Mouse (Mus musculus) hindbrain, postnatal 0 days (tissue): Measurements from ENCODE around the gene Gemin2. TPM values are rescaled to one million over a fixed set of nuclear protein-coding genes. Genes with fewer than 3 reads are reported as not detected.

ENCODE experiments used
- ATAC-seq: fragments of 200-750 bp; cut with Nextera tagmentation; 2 replicates; pipeline ENCODE4 v1.8.0; 2017; ENCODE audit warnings: mild to moderate bottlenecking, moderate TSS enrichment, moderate library complexity
- DNase-seq: peaks from one replicate; pipeline ENCODE4 v3.0.0-alpha.2; 2015; ENCODE audit warnings: low spot score
- H3K27ac ChIP-seq: fragments of 300-500 bp; sonication (generic); 2 replicates; pipeline ENCODE4 v1.5.1; 2014; ENCODE audit warnings: mild to moderate bottlenecking
- H3K27me3 ChIP-seq: fragments of 300-500 bp; sonication (generic); 2 replicates; pipeline ENCODE4 v1.6.1; 2014; ENCODE audit warnings: low read length, mixed read lengths; ENCODE audit not compliant: insufficient read depth
- H3K36me3 ChIP-seq: fragments of 300-500 bp; sonication (generic); 2 replicates; pipeline ENCODE4 v1.6.1; 2014; ENCODE audit warnings: low read length, mixed read lengths; ENCODE audit not compliant: insufficient read depth
- H3K4me1 ChIP-seq: fragments of 300-500 bp; sonication (generic); 2 replicates; pipeline ENCODE4 v1.6.1; 2014; ENCODE audit warnings: antibody characterized with exemption, low read length, mixed read lengths; ENCODE audit not compliant: insufficient read depth
- H3K4me2 ChIP-seq: fragments of 300-500 bp; sonication (generic); 2 replicates; pipeline ENCODE4 v1.6.1; 2014; ENCODE audit warnings: low read depth, mild to moderate bottlenecking, low read length, moderate library complexity, mixed read lengths
- H3K4me3 ChIP-seq: fragments of 300-500 bp; sonication (generic); 2 replicates; pipeline ENCODE4 v1.5.1; 2014; ENCODE audit warnings: low read length
- H3K9ac ChIP-seq: fragments of 300-500 bp; sonication (generic); replicated peaks from 2 replicates; pipeline ENCODE4 v1.6.1; 2014; ENCODE audit warnings: mild to moderate bottlenecking, low read length, moderate library complexity, mixed read lengths
- H3K9me3 ChIP-seq: fragments of 300-500 bp; sonication (generic); 2 replicates; pipeline ENCODE4 v1.6.1; 2016; ENCODE audit warnings: low read length, mixed read lengths
- CTCF ChIP-seq: IDR thresholded peaks from 2 replicates; pipeline ENCODE4 v1.5.1; 2016; ENCODE audit warnings: antibody characterized with exemption, control low read depth, low read depth
- WGBS: fragments of 180-500 bp; shearing (Covaris S2); extraction: QIAGEN DNeasy Blood & Tissue Kit; methylation state at CpG from one replicate; pipeline ENCODE4 v1.1.7; 2014; 5-methylcytosine and 5-hydroxymethylcytosine counted together
- polyA plus RNA-seq: library from polyadenylated mRNA; unstranded; fragments of >200 nt; fragmentation: Nextera tagmentation; extraction: Ambion mirVana; gene quantifications from 2 replicates; pipeline ENCODE4 v1.2.1, GENCODE M21; 2015
- total RNA-seq: library from RNA; depleted of rRNA; stranded (reverse); fragments of >200 nt; gene quantifications from 2 replicates; pipeline ENCODE4 v1.2.3, GENCODE M21; 2014

Gene Gemin2
- total and polyA plus RNA-seq, 2 experiments from 2014 or later: 3.9 to 12.0 TPM

GRCm38 (mm10) chr12:59011844-59012709, 1.1 kb upstream of the Gemin2 start, which contains the start of gene Sec23a:
Gene Sec23a, minus strand, starts transcription at chr12:59012017.
- peak within 1 kb of the TSS; percentile 85 for H3K4me3 ChIP-seq
- WGBS: under 1% methylated on average over 47 of the region's 48 CpGs
- H3K4me2 ChIP-seq: peak within 1 kb of the TSS; percentile 87
- no peak for TF ChIP-seq CTCF
- peak; percentile 98 for ATAC-seq
- no peaks in the 10 kb centered on the region for H3K9me3 ChIP-seq
- H3K9ac ChIP-seq: peak within 1 kb of the TSS; percentile 85
- H3K4me1 ChIP-seq: no peaks in the 10 kb centered on the region; the same call in 1 of the 2 replicates
- H3K27me3 ChIP-seq: no peaks in the 10 kb centered on the region
- H3K36me3 ChIP-seq: no peaks in the 10 kb centered on the region; the same call in 1 of the 2 replicates
- DNase-seq: peak; percentile 98
- peak within 1 kb of the TSS; percentile 89 for H3K27ac ChIP-seq

GRCm38 (mm10) chr12:59012710-59013091, 492 bp upstream of the Gemin2 start:
- ATAC-seq (no peak), DNase-seq (peak; percentile 10)
- Histone ChIP-seq H3K9ac (peak overlapping the region; percentile 68; the same call in 1 of the 2 replicates), H3K4me2 (peak overlapping the region; percentile 80), H3K9me3 (no peaks in the 10 kb centered on the region), H3K4me3 (peak overlapping the region; percentile 85), H3K36me3 (peaks cover 2% of the 10 kb centered on the region; the same call in 1 of the 2 replicates), H3K27ac (peak overlapping the region; percentile 65; the same call in 1 of the 2 replicates), H3K4me1 (no peaks in the 10 kb centered on the region; the same call in 1 of the 2 replicates), H3K27me3 (no peaks in the 10 kb centered on the region)
- WGBS: 6% methylated on average over 7 of the region's 7 CpGs
- TF ChIP-seq CTCF: no peak

- WGBS: 94% methylated on average over 8 of the region's 8 CpGs
- H3K4me3 ChIP-seq: no peak overlapping the region
- no peak for TF ChIP-seq CTCF
- H3K27ac ChIP-seq: no peak overlapping the region
- H3K9me3 ChIP-seq: no peaks in the 10 kb centered on the region
- H3K36me3 ChIP-seq: peaks cover 26% of the 10 kb centered on the region; the same call in 1 of the 2 replicates
- H3K4me2 ChIP-seq: no peak overlapping the region
- H3K4me1 ChIP-seq: no peaks in the 10 kb centered on the region
- H3K9ac ChIP-seq: no peak overlapping the region
- DNase-seq: no peak
- ATAC-seq: no peak
- H3K27me3 ChIP-seq: no peaks in the 10 kb centered on the region
These were observed 4.8 kb downstream of the Gemin2 start for GRCm38 (mm10) chr12:59017970-59018369.

GRCm38 (mm10) chr12:59019891-59020290, 6.7 kb downstream of the Gemin2 start:
- Histone ChIP-seq H3K4me1 (no peaks in the 10 kb centered on the region), H3K27me3 (no peaks in the 10 kb centered on the region), H3K4me3 (no peak overlapping the region), H3K27ac (no peak overlapping the region), H3K4me2 (no peak overlapping the region), H3K9me3 (no peaks in the 10 kb centered on the region), H3K9ac (no peak overlapping the region), H3K36me3 (peaks cover 31% of the 10 kb centered on the region; the same call in 1 of the 2 replicates)
- WGBS: 90% methylated on average over 2 of the region's 2 CpGs
- DNase-seq: no peak
- no peak for TF ChIP-seq CTCF
- ATAC-seq: no peak

GRCm38 (mm10) chr12:59021306-59021705, 8.1 kb downstream of the Gemin2 start:
- Histone ChIP-seq H3K4me1 (no peaks in the 10 kb centered on the region), H3K27ac (no peak overlapping the region), H3K27me3 (no peaks in the 10 kb centered on the region), H3K9ac (no peak overlapping the region), H3K36me3 (peaks cover 39% of the 10 kb centered on the region; the same call in 1 of the 2 replicates), H3K4me2 (no peak overlapping the region), H3K4me3 (no peak overlapping the region), H3K9me3 (no peaks in the 10 kb centered on the region)
- ATAC-seq (no peak), DNase-seq (no peak)
- no peak for TF ChIP-seq CTCF
- 92% methylated on average over 4 of the region's 4 CpGs for WGBS

GRCm38 (mm10) chr12:59032101-59032500, 18.9 kb downstream of the Gemin2 start:
- H3K27ac ChIP-seq: no peak overlapping the region
- DNase-seq: no peak
- WGBS: 69% methylated on average over 5 of the region's 5 CpGs

More at GRCm38 (mm10) chr12:59032101-59032500, 18.9 kb downstream of the Gemin2 start:
- Histone ChIP-seq H3K9me3 (no peaks in the 10 kb centered on the region), H3K36me3 (no peaks in the 10 kb centered on the region), H3K4me1 (no peaks in the 10 kb centered on the region), H3K4me2 (no peak overlapping the region), H3K27me3 (no peaks in the 10 kb centered on the region), H3K9ac (no peak overlapping the region), H3K4me3 (no peak overlapping the region)
- TF ChIP-seq CTCF: 0 out of 2 replicates have a peak, but pooled peaks have one; percentile 17
- no peak for ATAC-seq
